Mouse (Mus musculus) adrenal gland, postnatal 25 days (tissue): ENCODE measurements around the gene Kcne1. TPM values are rescaled to one million over a fixed set of nuclear protein-coding genes. Genes with fewer than 3 reads are reported as not detected.
A peak's percentile ranks its signal among the peaks of the same experiment; 100 is the strongest.

Experiments
- DNase-seq: peaks from one replicate; pipeline ENCODE4 v3.0.0; 2021; ENCODE audit warnings: mixed read lengths
- total RNA-seq: library from RNA; stranded (reverse); gene quantifications from 2 replicates; pipeline ENCODE4 v1.2.3, GENCODE M21; 2021

Gene Kcne1
- total RNA-seq, 1 experiment from 2014 or later = not detected

- no peak for DNase-seq
These were observed 3.3 kb downstream of the Kcne1 start for GRCm38 (mm10) chr16:92355982-92356381.

- no peak for DNase-seq
These were observed 3.9 kb downstream of the Kcne1 start for GRCm38 (mm10) chr16:92355366-92355765.

GRCm38 (mm10) chr16:92353897-92354296 is 5.4 kb downstream of the Kcne1 start:
- DNase-seq = no peak

GRCm38 (mm10) chr16:92353295-92353694 is 6.0 kb downstream of the Kcne1 start:
- no peak for DNase-seq

GRCm38 (mm10) chr16:92348941-92349340 is 10.3 kb downstream of the Kcne1 start:
- peak; percentile 92 for DNase-seq

GRCm38 (mm10) chr16:92346297-92346916 is 12.9 kb downstream of the Kcne1 start:
- DNase-seq = no peak

GRCm38 (mm10) chr16:92345177-92345576 is 14.1 kb downstream of the Kcne1 start:
- DNase-seq = peak; percentile 58

- peak; percentile 70 for DNase-seq
These were observed 18.4 kb downstream of the Kcne1 start for GRCm38 (mm10) chr16:92340612-92341511.

- DNase-seq = peak; percentile 73
These were observed 23.0 kb downstream of the Kcne1 start for GRCm38 (mm10) chr16:92336280-92336679.

GRCm38 (mm10) chr16:92334600-92334999 is 24.7 kb downstream of the Kcne1 start:
- no peak for DNase-seq

GRCm38 (mm10) chr16:92330966-92331365 is 28.3 kb downstream of the Kcne1 start:
- no peak for DNase-seq

- DNase-seq = no peak
These were observed 31.4 kb downstream of the Kcne1 start for GRCm38 (mm10) chr16:92327911-92328310.

- no peak for DNase-seq
These were observed 34.2 kb downstream of the Kcne1 start for GRCm38 (mm10) chr16:92325062-92325406.

- no peak for DNase-seq
These were observed 34.8 kb downstream of the Kcne1 start for GRCm38 (mm10) chr16:92324309-92325061.

GRCm38 (mm10) chr16:92321341-92321740 is 37.9 kb downstream of the Kcne1 start, which contains the start of gene Fam243:
Gene Fam243 (minus strand): TSS chr16:92321441.
- no peak for DNase-seq

- no peak for DNase-seq
These were observed 38.9 kb downstream of the Kcne1 start for GRCm38 (mm10) chr16:92320361-92320760.

GRCm38 (mm10) chr16:92319353-92320109 is 39.7 kb downstream of the Kcne1 start:
- peak; percentile 47 for DNase-seq

- peak; percentile 44 for DNase-seq
These were observed 43.1 kb downstream of the Kcne1 start for GRCm38 (mm10) chr16:92316049-92316738.

GRCm38 (mm10) chr16:92313953-92314741 is 45.1 kb downstream of the Kcne1 start:
- peak; percentile 24 for DNase-seq

- DNase-seq = no peak
These were observed 50.1 kb downstream of the Kcne1 start for GRCm38 (mm10) chr16:92309126-92309525.

- DNase-seq = no peak
These were observed 51.3 kb downstream of the Kcne1 start for GRCm38 (mm10) chr16:92307947-92308346.
